Mouse (Mus musculus) gastrocnemius, postnatal 25 days (tissue): ENCODE measurements at regions not wholly inside any gene's neighbourhood (a gene's known extent, or its start where the extent isn't known, plus 50 kb on each side); places are given as distances from the start of the nearest gene placed in this dataset.

Experiments used
- DNase-seq: peaks from one replicate; pipeline ENCODE4 v3.0.0; 2022

DNA sequence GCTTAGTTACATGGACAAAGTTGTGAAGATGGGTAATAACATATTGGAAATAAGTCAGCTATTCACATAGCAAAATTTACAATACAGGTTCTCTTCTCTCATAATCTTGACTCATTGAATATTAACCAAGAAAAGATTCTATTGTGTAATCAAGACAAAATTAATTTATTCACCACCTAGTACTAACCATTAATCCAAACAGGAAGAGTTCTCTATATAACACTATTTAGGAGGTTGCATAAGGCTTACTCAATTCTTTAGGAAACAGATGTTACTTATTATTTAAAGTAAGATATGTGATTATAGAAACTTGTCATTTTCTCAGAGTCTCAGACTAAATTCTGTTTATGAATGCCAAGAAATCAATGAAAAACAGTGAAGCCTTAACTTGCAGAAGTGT, 600.4 kb upstream of the Tusc1 start:
- DNase-seq = no peak

DNA sequence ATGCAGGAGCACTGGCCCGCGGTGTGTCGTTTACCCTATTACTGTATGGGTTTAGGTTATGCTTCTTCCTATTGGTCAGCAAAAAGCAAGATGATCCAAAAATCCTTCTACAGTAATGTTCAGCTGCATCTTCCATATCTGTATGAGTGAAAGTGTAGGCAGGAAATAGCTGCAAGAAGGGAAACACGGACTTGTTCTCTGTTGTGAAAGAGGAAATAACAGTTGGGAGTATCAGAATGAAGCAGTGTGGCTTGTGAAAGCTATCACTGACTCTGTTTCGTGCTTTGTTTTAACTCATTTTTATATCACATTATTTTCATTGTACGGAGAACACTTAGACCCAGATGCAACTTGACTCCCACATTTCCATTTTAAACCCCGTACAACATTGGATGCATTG, 591.8 kb upstream of the Tusc1 start:
- no peak for DNase-seq

DNA sequence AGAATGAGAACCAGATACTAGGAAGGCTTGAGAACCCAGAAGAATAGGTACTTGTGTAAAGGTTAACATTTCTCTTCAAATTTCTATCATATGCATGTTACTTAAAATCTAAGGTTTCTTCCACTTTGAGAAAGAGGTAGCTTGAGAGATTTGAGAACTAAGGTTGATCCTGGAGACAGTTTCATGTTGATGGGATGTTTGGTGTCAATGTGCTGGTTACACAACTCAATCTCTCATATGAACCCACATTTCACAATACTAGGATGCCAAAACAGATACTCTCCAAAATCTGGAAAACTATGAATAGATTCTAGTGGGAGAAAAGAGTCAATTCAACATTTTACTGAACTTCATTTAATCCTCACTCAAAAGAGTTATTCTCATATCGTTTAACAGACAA, 589.1 kb upstream of the Tusc1 start:
- DNase-seq = no peak

DNA sequence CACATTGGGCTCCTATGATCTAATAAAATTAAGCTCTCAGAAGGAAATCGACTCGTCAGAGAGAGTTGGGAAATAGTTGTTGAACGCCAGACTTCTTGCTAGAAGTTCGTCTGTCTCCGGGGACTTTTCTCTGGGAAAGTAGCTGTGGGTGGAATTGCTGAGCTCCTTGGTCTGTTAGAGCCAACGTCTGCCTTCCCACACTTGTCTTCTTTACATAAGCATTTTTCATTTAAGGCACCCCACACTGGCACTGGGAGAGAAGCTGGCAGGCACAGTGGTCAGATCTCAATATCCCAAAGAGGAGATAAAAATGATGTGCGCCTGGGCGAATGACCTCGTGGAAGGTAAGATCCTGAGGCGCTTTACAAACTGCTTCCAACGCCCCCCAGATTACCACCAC, 551.3 kb upstream of the Tusc1 start:
- DNase-seq = no peak

DNA sequence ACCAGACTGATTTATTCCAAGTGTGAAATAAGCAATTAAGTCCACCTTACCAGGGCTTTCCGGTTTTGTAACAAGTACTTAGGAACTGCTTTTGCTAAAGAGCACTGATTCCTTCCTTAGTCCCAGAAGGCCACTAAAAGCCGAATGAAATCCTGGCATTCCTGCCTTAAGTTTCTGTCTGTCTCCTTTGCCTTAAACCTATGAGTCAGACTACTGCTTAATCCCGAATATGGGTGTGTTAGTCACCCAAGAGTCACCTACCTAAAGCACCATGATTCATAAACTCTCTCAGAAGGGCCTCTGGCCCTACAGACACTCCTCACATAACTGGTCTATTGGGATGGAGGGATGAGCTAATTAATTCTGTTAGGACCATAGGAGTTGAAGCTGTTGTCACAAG, 546.0 kb upstream of the Tusc1 start:
- no peak for DNase-seq

GRCm38 (mm10) chr4:93879351-93879872, 544.1 kb upstream of the Tusc1 start:
- no peak for DNase-seq

DNA sequence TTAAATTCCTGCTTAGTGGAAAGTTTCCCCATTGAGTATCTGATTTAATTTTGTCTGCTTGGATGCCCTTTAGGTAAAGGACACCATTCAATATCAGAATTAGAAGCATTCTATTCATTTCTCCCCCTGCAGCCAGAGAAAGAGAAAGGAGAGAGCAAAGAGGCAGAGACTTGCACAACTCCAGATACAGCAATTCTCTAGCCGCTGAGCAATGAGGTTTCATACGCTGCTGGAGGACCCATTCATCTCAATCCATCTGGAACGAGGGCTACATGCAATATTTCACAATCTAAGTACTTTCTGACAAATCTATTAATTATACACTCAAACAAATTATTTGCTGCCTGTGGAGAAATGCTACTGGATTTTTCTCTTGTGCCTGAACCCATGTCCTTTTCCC, 538.0 kb upstream of the Tusc1 start:
- no peak for DNase-seq

- DNase-seq = no peak
Observed at GRCm38 (mm10) chr4:93853451-93853850, 518.1 kb upstream of the Tusc1 start.

GRCm38 (mm10) chr4:93849178-93849577, 513.9 kb upstream of the Tusc1 start:
- no peak for DNase-seq

DNA sequence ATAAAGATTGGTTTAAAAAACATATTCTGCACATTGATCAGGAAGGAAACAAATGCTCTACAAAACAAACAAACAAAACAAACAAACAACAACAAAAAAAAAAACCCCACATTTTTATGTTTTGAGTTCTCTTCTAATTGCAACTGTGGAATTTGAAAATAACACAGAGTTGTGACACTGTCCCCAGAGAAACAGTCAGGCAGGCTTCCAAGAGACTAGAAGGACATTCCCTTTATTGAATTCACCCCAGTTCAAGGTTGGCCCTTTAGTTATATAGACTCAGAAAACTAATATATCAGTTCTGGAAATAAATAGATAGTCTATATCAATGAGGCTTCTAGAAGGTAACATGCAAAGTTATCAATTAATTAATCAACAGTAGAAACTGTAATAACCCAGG, 495.4 kb upstream of the Tusc1 start:
- no peak for DNase-seq

- DNase-seq = no peak
Observed at GRCm38 (mm10) chr4:93793104-93793503, 457.8 kb upstream of the Tusc1 start.

DNA sequence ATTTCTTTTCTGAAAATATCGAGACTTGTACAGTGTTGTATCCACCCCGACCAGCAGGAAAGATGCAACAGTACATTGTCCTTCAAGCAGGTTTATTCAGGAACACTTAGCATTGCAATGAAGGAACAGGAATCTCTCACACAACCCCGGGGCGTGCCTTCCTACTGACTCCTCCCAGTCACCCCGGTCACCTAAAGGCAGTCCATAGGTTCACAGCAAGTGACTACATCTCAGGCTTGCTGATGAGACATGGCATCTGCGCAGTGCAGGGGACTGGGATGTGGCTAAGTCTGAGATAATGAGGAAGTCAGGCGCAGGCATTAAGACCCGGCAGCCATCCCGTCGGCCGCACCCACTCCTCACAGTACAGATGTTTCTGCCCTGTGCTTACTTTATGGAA, 454.8 kb upstream of the Tusc1 start:
- no peak for DNase-seq

DNA sequence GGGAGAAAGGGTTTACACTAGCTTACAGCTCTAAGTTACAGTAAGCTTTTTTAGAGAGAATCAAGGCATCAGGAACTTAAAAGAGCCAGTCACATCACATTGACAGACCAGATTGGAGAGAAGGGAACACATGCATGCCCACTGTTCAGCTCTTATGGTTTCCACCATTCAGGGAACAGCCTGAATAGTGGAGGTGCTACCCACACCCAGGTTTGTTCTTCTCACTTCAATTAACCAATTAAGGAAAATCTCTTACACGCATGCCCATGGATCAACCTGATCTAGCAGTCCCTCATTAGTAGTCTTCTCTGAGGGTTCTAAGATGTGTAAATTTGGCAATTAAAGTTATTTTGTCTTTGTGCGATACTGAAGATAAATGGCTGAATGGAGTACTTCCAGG, 419.2 kb upstream of the Tusc1 start:
- no peak for DNase-seq

DNA sequence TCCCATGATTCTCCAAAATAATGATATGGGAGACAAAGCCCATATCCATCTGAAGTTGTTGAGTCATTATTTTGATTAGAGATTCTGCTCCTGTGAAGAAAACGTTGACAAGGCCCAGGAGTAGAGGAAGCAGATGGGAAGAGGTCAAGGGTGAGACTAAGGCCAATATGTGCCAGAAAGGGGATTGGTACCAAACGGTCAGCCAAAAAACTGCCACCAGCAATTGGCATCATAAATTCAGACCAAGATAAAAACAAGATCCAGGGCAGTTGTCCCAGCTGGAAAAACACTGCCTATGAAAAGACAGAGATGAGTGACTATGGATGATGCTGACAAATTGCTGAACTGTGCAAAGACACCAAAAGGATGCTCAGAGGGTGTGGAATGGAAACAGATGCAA, 411.0 kb upstream of the Tusc1 start:
- no peak for DNase-seq

- no peak for DNase-seq
Observed at GRCm38 (mm10) chr4:93713711-93714110, 378.4 kb upstream of the Tusc1 start.

DNA sequence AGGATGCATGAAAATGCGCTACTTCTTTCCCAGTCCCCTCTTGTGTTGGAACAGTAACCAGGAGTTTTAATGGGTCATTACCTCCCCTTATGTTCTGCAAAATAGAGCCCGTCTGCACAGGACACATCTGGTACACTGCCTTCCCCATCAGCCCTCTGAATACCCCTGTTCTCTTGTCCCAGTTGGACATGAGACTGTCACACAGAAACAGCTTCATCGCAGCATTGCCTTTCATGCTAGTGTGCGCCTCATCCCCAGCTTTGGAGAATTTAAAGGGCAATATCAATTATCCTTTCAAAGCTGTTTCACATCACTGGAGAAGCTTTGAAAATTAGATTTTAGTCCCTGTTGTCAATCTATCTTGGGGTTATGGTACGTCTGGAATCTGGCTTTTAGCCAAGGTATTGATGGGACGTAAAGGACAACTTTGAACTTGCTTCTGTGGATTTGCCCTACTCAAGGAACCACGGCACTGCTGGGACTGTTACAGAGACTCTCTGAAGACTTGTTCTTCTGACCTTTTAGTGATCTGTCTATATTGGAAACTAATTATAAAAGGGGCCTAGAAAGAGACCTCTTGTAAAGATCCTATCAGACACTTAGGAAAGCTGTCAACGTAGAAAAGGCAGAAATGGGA, 341.2 kb upstream of the Tusc1 start:
- DNase-seq = no peak

DNA sequence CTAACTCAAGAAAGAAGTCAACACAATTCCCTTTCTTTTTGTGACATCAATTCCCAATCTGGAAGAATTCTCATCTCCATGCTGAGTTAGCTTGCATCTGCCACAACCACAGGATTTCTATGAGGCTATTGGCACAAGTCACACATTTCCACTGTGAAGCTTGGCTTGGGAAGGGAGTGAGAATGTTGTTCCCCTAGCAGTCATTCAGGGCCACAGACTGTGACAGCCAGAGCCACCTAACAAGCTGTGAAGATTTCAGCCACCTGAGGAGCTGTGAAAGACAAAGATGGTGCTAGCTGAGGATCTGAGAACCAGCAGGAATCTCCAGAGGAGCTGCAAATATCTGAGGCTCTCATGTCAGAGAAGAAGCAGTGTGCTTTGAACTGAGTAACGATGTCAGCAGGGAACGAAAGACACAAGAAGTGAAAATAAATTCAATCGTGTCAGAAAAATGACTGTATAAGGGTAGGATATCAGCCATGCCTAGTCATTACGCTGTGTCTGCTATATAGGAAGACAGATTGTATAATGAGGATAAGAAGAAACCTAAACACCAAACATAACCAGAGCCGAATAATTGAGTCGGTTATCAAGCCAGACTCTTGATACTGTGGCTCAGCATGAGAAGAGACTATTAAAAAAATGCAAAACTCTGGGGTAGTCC, 340.6 kb upstream of the Tusc1 start:
- no peak for DNase-seq

- DNase-seq = no peak
Observed at GRCm38 (mm10) chr4:93669050-93669449, 333.7 kb upstream of the Tusc1 start.

GRCm38 (mm10) chr4:93664293-93664692, 329.0 kb upstream of the Tusc1 start:
- DNase-seq = no peak

- DNase-seq = no peak
Observed at GRCm38 (mm10) chr4:93638207-93638606, 302.9 kb upstream of the Tusc1 start.

DNA sequence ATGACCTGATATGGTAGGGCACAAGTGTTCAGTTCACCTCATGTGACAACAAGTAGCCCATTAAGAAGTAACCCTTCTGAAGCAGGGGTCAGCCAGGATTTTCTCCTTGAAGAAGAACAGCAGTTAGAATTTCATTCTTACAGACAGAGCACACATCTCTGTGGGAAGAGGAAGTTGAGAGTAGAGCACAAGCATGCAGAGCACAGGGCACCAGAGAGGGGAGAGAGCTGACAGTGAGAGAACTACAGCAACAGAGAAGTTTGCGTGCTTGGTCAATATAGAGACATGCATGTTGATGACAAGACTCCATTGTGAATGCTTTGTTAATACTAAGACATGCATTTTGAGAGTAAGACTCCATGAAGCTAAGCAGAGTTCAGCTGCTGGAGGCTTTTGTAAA, 263.2 kb upstream of the Tusc1 start:
- no peak for DNase-seq

- DNase-seq = no peak
Observed at GRCm38 (mm10) chr4:93584328-93584727, 249.0 kb upstream of the Tusc1 start.

DNA sequence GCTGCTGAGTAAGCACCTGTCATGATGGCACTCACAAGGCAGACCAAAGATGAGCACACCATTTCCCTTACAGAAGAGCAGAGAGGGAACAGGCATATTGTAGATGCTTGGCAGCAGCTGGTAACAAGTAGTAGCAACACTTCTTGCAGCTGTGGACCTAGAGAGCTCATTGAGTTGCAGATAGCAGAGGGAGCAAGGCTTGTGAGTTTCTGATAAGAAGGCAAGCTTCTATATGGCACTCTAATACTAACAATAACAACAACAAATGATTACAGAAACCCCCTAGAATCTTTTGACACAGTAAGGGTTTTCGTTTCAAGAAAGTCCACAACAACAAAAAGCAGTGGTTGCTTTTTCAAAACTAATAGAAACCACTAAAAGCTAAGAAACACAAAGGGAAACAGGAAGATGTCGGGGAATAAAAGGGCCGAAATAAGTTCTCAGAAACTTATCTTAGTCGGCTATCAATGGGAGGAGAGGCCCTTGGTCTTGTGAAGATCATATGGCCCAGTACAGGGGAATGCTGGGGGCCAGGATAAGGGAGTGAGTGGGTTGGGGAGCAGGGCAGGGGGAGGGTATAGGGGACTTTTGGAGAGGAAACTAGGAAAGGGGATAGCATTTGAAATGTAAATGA, 248.5 kb upstream of the Tusc1 start:
- DNase-seq = no peak

- DNase-seq = no peak
Observed at GRCm38 (mm10) chr4:93579343-93579742, 244.0 kb upstream of the Tusc1 start.
